28 mouse cellular contexts compared by ENCODE assay signal in the genomic region with DNA sequence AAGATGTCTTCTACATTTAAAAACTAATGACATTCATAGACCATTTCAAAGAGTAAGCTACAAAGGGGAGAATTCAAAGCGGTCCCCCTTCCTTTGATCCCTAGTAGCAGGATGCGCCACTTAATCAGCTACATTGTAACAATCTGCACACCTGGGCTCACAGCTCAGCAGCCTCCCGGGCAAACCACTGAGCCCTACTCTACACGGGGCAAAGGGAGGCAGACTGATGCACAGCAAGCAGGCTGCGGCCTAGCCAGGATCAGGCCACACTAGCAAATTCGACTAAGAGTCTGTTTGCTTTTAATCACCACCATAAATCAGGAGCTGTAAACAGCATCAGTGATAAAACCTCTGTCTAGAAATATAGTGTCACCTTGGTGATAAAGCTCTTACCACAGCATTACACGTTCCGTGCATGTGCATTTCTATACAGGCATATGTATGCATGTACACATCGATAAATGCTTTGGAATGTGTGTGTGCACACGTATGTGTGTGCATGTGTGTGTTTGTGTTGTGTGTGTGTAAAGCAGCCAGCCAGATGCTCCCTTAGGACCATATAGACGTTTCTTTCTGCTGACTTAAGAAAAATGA. TPM values are rescaled to one million over a fixed set of nuclear protein-coding genes. Genes with fewer than 3 reads are reported as not detected.
DNase-seq lines count a peak whose midpoint lies in the region; ATAC-seq and TF ChIP-seq lines count a peak whose summit lies in the region.
"Had no signal": no experiment of that assay in that cellular context is flagged by ENCODE, and none has a peak within 500 bp of the region (broad histone marks: within the 10 kb centered on the region; RNA-seq: fewer than 3 reads in every experiment).

No protein-coding gene starts in this region.

- H3K9me3 ChIP-seq in intestine, postnatal 0 days (ENCODE audit: control insufficient read depth): no peaks in the 10 kb centered on the region
- no peaks in the 10 kb centered on the region for H3K9me3 ChIP-seq in intestine, embryonic 16.5 days (ENCODE audit: control insufficient read depth, low read length)
- H3K9me3 ChIP-seq in stomach, postnatal 0 days (ENCODE audit: control insufficient read depth, low read length): no peaks in the 10 kb centered on the region
- H3K9me3 ChIP-seq: forebrain, embryonic 10.5 days; heart, embryonic 13.5 days; hindbrain, embryonic 13.5 days; limb, embryonic 12.5 days; midbrain, embryonic 12.5 days had no signal

- peak; percentile 10 for DNase-seq in T-cell, adult 2 months (ENCODE audit: low spot score)
- DNase-seq in stomach, postnatal 0 days (ENCODE audit: low spot score): no peak
- peak; percentile 42 for DNase-seq in thymus, postnatal 25 days
- no peak for DNase-seq in cerebellum, adult 9-10 months
- DNase-seq in lung, postnatal 10 days: no peak
- DNase-seq in left cerebral cortex, postnatal 14 days (ENCODE audit: low spot score in 2 of 2): no peak
- DNase-seq: adrenal gland, postnatal 36 days; cerebellum, adult 11 months; cerebellum, postnatal 10 days; gastrocnemius, postnatal 14 days; heart, adult 2 months; heart, postnatal 14 days; kidney, adult 8-10 months; kidney, postnatal 10 days; lung, adult 18-20 months; lung, postnatal 14 days; right cerebral cortex, postnatal 14 days; spleen, adult 18-20 months had no signal

- peaks cover 55% of the 10 kb centered on the region for H3K36me3 ChIP-seq in intestine, postnatal 0 days (ENCODE audit: control insufficient read depth, insufficient read depth)
- peaks cover 17% of the 10 kb centered on the region for H3K36me3 ChIP-seq in intestine, embryonic 16.5 days (ENCODE audit: control insufficient read depth, insufficient read depth, low read length)
- peaks cover 4% of the 10 kb centered on the region for H3K36me3 ChIP-seq in stomach, postnatal 0 days (ENCODE audit: control insufficient read depth, insufficient read depth, low read length)
- H3K36me3 ChIP-seq: hindbrain, embryonic 13.5 days had no signal

- H3K27me3 ChIP-seq in intestine, postnatal 0 days (replicated peaks; ENCODE audit: control insufficient read depth, insufficient read depth, low read length): no peaks in the 10 kb centered on the region
- H3K27me3 ChIP-seq in intestine, embryonic 16.5 days (replicated peaks; ENCODE audit: control insufficient read depth, insufficient read depth, low read length): no peaks in the 10 kb centered on the region
- H3K27me3 ChIP-seq in stomach, postnatal 0 days (ENCODE audit: control insufficient read depth, insufficient read depth, low read length): no peaks in the 10 kb centered on the region
- H3K27me3 ChIP-seq: heart, embryonic 13.5 days; limb, embryonic 12.5 days had no signal

- intact Hi-C loops in left cerebral cortex, postnatal 14 days (cut with DNase I): no loop called here

- peak; percentile 25; the same call in 1 of the 2 replicates for ATAC-seq in intestine, postnatal 0 days
- no peak for ATAC-seq in intestine, embryonic 16.5 days
- 0 out of 2 replicates have a peak, but pooled peaks have one; percentile 18 for ATAC-seq in stomach, postnatal 0 days (ENCODE audit: low FRiP score, low TSS enrichment)
- ATAC-seq: CD4-positive, CD25-positive, alpha-beta regulatory T cell, adult 4 months; forebrain, embryonic 16.5 days had no signal

- 63% methylated on average over 11 of the region's 11 CpGs for WGBS in intestine, postnatal 0 days
- 70% methylated on average over 11 of the region's 11 CpGs for whole genome bisulfite sequencing in intestine, embryonic 16.5 days
- WGBS in stomach, postnatal 0 days: 76% methylated on average over 11 of the region's 11 CpGs

- no peaks in the 10 kb centered on the region for H3K4me1 ChIP-seq in intestine, postnatal 0 days (replicated peaks; ENCODE audit: control insufficient read depth, insufficient read depth, low read length)
- no peaks in the 10 kb centered on the region for H3K4me1 ChIP-seq in intestine, embryonic 16.5 days (ENCODE audit: control insufficient read depth, insufficient read depth, low read length)
- no peaks in the 10 kb centered on the region for H3K4me1 ChIP-seq in stomach, postnatal 0 days (replicated peaks; ENCODE audit: control insufficient read depth, insufficient read depth)
- H3K4me1 ChIP-seq: forebrain, embryonic 10.5 days; heart, embryonic 13.5 days; hindbrain, embryonic 13.5 days; limb, embryonic 12.5 days; midbrain, embryonic 12.5 days had no signal

- H3K27ac ChIP-seq in intestine, postnatal 0 days (ENCODE audit: low read depth, low read length): no peak overlapping the region
- no peak overlapping the region for H3K27ac ChIP-seq in intestine, embryonic 16.5 days (ENCODE audit: low read length)
- no peak overlapping the region; the same call in 1 of the 2 replicates for H3K27ac ChIP-seq in stomach, postnatal 0 days (replicated peaks)
- H3K27ac ChIP-seq: forebrain, embryonic 10.5 days; heart, adult 2 months; heart, embryonic 13.5 days; hindbrain, embryonic 13.5 days; limb, embryonic 12.5 days; midbrain, embryonic 12.5 days had no signal

- no peak for TF ChIP-seq CTCF in intestine, postnatal 0 days (IDR thresholded peaks at IDR 0.05; ENCODE audit: low read depth)
- TF ChIP-seq CTCF in stomach, postnatal 0 days (IDR thresholded peaks at IDR 0.05; ENCODE audit: low read depth): no peak

- H3K4me2 ChIP-seq in intestine, postnatal 0 days (replicated peaks; ENCODE audit: low read depth): no peak overlapping the region
- H3K4me2 ChIP-seq in intestine, embryonic 16.5 days (ENCODE audit: low read depth, low read length): no peak overlapping the region
- H3K4me2 ChIP-seq in stomach, postnatal 0 days (replicated peaks; ENCODE audit: low read depth): no peak overlapping the region
- H3K4me2 ChIP-seq: heart, embryonic 13.5 days; hindbrain, embryonic 13.5 days; limb, embryonic 12.5 days; liver, embryonic 11.5 days; midbrain, embryonic 12.5 days had no signal

- no peak overlapping the region for H3K4me3 ChIP-seq in intestine, postnatal 0 days (ENCODE audit: low read depth, low read length)
- H3K4me3 ChIP-seq in intestine, embryonic 16.5 days (ENCODE audit: low read length): no peak overlapping the region
- no peak overlapping the region for H3K4me3 ChIP-seq in stomach, postnatal 0 days (ENCODE audit: low read depth, low read length)
- H3K4me3 ChIP-seq: forebrain, embryonic 10.5 days; heart, adult 2 months; heart, embryonic 13.5 days; hindbrain, embryonic 13.5 days; limb, embryonic 12.5 days; midbrain, embryonic 12.5 days had no signal

- H3K9ac ChIP-seq in intestine, postnatal 0 days (ENCODE audit: low read depth, low read length): no peak overlapping the region
- H3K9ac ChIP-seq in intestine, embryonic 16.5 days (ENCODE audit: low read depth, low read length): no peak overlapping the region
- H3K9ac ChIP-seq in stomach, postnatal 0 days (ENCODE audit: low read length): no peak overlapping the region
- H3K9ac ChIP-seq: heart, embryonic 13.5 days; hindbrain, embryonic 13.5 days; limb, embryonic 12.5 days; midbrain, embryonic 12.5 days had no signal

- TF ChIP-seq EP300 in stomach, postnatal 0 days (optimal IDR thresholded peaks at IDR 0.05): no peak

RNA-seq across cellular contexts. Expression of a gene that starts 18.9 kb away (rescaled TPM):
- 5.5 and 5.6 TPM in 2 replicates for polyA plus RNA-seq in intestine, postnatal 0 days (2015; fragmentation: Nextera tagmentation; extraction: Ambion mirVana)
- polyA plus RNA-seq in intestine, embryonic 16.5 days (2015; fragmentation: Nextera tagmentation; extraction: Ambion mirVana): 13.1 and 13.6 TPM in 2 replicates
- polyA plus RNA-seq in stomach, postnatal 0 days (2015; fragmentation: Nextera tagmentation; extraction: Ambion mirVana): 5.4 and 6.4 TPM in 2 replicates
- 1 to 10 TPM; 1.8 to 2.6 TPM for total RNA-seq in left cerebral cortex, postnatal 14 days (2021)

Comparison
In these comparisons a context has a peak if more than half of its experiments do, and no peak if none do; other contexts are left out.
1. DNase-seq: peak in T-cell, adult 2 months (single experiment) and thymus, postnatal 25 days (single experiment); none in stomach, postnatal 0 days (single experiment), cerebellum, adult 9-10 months (single experiment), lung, postnatal 10 days (single experiment) and left cerebral cortex, postnatal 14 days (0 of 2).